Mouse (Mus musculus): ENCODE data around the gene Uchl1.

DNA sequence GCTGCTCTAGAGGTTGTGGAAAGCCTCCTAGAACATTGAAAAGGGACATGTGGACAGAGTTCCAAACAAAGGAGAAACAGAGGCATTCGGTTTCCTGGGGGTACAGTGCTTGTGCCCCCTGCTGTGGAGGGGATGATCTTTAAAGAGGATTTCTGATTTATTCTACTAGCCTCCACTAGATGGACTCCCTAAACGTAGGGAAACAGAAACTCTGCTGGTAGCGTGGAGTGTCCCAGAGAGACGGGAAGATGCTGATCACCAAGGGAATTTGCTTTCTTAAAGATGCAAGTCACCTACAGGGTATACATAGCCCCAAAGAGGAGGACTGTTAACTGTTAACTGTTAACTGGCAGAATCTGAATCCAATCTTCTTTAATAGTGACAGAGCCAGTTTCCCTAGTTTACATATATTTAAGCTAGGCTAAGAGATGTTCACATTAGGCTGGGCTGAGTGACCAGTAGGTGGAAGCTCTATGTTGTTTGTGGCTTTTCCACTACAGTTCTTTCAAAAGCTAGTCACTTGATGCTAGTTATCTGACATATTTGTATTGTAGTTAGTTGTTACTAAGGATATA is 34.6 kb downstream of the Uchl1 start:
- TF ChIP-seq CTCF (IDR thresholded peaks at IDR 0.05; ENCODE audit: extremely low read depth, insufficient read depth, low read length) (peak; percentile 62), POLR2A (IDR thresholded peaks at IDR 0.05; ENCODE audit: extremely low read depth, insufficient read depth, low read length) (no peak)

Measured in cortical plate, adult 2 months (tissue).